Mouse (Mus musculus): ENCODE results near the gene Magi3.

Gene Magi3

DNA sequence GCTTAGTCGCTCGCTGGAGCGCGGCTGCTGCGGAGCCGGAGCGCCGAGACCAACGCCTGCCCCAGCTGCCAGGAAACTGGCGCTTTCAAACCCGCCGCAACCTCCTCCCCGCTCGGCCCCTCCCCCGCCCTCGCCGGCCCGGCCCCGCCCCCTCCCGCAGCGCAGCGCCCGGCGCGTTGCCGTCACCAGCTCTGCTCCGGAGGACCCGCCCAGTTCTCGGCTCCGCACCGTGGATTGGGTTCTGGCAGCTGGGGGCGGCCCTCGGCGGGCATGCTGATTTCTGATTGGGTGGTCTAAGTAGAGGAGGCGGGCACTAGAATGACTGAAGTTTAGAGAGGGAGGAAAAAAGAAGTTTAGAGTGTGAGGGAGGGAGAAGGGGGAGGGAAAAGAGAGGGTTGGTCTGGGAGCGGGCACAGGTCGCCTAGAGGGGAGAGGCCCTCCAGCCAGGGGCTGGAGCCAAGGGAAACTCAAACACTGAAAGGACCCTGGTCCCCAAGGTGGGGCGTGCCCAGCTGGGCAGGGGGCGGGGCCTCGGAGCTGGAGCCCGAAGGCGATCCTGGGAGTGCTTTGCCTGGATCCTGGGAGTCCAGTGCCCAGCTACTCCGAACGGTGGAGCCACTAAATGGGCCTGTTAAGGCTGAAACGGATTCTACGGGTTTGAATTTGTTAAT is at the start of gene Magi3:
TSS of gene Magi3 (minus strand) at position 80 of the 671 bp plus-strand sequence.
- DNase-seq (ENCODE audit: low spot score) = peak; percentile 98

DNA sequence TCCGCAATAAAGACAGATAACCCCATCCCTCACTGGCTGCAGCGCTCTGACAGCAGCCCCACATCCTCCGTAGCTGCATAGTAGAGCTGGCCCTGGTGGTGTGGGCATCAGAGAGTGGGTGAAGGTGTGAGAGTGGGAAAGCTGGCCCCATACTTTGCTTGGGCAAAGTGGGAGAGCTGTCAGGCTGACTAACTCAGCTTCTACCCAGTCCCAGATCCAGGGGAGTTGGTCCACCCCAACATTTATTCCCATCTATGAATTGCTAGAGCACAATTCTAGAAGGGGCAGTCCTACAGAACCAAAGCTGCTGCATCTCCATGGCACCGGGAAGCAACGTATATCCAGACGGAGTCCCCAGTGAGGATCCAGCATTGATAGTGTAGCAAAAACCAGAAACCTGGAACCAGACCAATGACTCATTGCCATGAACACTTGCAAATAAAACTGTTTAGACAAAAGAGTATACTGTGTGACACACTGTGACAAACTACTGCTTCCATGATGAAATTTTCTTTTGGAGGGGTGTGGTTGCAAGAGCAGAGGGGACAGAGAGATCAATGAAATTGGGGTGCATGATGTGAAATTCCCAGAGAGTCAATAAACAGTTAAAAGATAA is 44.5 kb upstream of the Magi3 start:
- DNase-seq (ENCODE audit: low spot score) = no peak

DNA sequence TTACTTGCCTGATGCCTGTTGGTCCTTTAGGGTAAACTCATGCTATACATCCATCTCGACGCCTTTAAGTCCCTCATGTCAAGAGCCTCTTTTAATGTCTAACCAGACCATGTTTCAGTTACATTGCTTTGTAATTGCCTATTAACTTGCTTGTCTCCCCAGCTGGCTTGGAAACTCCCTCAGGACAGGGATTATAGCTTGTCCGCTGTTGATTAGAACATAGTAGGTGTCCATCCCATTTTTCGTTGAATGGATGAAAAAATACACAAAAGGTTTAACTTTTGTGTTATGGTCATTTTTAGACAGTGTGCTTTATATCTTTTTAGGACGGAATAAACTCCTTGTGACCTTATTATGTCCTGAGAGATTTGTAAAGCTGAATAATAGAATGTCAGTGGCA is 40.0 kb upstream of the Magi3 start:
- no peak for DNase-seq (ENCODE audit: low spot score)

DNA sequence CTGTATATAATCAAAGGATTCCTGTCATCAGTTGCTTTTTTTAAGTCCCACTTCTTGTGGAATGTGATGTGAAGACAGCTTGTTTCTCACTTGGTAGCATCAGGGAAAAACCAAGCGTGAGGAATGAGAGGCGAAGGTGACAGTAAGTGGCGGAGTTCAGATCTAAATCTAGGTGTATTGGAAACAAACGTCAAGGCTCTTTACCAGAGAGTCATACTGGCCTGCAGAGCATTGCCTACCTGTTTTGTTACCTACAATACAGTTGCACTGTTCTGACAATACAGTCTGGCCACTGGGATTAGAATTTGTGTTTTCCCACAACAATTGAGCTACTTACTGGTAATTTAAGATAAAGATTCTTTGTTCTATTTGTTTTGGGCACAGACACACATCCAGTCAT is 39.0 kb upstream of the Magi3 start:
- DNase-seq (ENCODE audit: low spot score) = no peak

DNA sequence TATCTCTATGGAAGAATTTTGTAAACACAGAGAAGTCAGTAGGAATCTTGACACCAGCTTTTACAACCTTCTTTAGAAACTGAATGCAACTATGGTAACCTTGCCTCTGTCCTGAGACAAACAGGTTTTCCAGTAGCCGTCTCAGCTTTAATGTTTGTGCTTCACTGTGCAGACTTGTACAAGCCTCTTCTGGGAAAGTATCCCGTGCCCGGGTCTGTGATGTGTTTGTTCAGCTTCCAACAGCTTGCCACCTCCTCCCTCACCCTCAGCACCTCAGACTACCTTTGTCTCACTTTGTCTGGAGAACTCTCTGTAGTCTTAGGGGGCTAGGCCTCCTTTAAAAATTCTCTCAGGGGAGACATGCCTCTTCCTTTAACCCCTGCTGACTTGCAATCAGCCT is 36.9 kb upstream of the Magi3 start:
- DNase-seq (ENCODE audit: low spot score) = no peak

DNA sequence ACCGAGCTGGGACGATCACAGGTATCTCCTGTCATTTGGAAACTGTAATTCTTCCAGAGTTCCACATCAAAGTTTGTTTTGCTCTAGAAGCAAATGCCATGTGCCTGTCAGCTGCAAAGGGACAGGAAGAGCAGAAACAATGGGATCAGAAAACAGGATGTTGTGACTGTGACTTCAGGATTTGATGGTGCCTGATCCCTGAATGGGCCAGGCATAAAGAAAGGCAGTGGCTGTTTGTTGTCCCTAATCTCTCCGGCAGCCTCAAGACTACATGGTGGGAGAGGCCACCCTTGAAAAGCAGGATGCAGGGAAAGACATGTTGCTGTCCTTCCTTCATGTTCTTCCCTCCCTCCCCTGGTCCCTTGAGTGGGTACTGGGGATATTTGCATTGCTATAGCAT is 33.6 kb upstream of the Magi3 start:
- DNase-seq (ENCODE audit: low spot score) = peak; percentile 5

DNA sequence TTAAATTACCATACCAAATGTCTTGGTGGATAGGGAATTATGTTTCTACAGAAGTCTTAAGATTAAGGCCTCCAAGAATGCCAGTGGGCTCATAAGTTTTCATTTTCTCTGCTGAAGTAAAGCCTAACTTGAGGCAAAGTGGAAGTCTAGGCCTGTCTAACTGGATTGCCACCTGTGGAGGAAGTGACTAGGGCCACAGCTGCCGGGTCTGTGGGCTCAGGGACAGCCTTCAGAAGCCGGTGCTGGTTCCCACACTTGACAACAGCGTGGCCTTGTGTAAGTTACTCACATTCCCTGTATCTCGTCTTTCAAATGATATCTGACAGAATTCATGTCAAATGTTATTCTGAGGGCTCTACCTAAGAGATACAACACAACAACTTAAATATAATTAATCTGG is 27.7 kb upstream of the Magi3 start:
- no peak for DNase-seq (ENCODE audit: low spot score)

DNA sequence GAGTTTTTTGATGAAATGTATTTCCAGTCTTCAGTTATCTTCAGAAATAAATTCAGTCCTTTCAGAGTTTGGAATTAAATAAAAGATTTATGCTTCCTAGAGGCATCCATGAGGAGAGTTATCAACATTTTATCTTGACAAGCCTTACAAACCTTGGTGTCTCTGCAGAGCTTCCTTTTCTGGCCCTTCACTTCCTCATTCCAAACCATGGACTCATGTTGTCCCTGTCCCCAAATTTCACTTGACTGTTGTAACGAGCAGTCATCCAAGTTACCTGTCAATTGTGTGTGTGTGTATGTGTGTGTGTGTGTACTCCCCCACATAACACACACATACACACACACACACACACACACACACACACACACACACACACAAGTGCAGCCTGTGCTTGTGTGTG is 26.9 kb upstream of the Magi3 start:
- DNase-seq (ENCODE audit: low spot score) = no peak

DNA sequence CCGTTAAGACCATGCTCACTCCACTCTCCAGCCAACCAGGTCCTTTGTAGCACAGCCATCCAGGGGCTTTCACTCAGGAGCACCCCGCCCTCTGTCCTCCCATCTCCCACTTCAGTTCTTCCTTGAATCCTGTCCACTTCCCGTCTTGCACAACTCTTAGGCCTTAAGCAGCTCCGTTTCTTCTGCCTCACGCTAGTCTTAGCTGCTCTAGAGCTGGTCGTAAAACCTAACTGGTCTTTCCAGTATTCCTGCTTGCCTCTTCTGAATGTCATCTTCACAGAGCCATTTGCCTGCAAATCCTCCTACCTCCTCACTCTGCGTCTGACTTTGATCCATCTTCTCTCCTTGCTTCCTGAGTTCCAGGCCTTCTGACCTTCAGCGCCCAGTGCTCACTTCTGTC is 24.2 kb upstream of the Magi3 start:
- DNase-seq (ENCODE audit: low spot score) = no peak

DNA sequence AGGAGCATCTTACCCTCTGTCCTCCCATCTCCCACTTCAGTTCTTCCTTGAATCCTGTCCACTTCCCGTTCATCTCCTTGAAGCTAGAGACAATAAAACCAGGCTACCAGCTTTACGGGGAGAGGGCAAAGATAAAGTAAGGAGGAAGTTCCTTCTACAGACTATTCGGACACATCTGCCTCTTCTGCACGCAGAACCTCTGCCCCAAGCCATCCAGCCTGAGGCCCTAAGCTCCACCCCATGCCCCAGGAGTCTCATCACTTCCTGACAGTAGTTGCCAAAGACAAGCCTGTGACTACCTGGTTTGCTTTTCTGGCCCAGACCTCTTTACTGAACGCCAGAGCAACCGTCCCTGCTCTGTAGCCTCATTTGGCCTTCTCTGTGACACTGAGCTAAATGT is 23.8 kb upstream of the Magi3 start:
- DNase-seq (ENCODE audit: low spot score) = no peak

DNA sequence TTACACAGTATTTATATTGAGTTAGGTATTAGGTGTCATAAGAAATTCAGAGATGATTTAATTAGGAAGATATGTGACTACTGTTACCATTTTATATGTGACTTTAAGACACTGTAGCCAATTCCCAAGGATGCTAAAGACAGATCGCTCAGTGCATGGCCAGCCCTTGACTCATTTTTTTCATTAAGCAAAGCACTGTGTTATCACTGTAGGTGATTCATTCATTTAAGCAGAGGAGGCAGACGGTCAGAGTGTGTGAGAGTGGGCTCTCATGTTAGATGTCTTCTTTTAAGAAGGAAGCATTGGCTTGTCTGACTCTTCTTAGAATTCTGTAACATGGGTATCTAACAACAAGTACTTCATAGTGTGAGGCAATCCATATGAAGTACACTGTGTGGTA is 19.6 kb upstream of the Magi3 start:
- DNase-seq (ENCODE audit: low spot score) = no peak

DNA sequence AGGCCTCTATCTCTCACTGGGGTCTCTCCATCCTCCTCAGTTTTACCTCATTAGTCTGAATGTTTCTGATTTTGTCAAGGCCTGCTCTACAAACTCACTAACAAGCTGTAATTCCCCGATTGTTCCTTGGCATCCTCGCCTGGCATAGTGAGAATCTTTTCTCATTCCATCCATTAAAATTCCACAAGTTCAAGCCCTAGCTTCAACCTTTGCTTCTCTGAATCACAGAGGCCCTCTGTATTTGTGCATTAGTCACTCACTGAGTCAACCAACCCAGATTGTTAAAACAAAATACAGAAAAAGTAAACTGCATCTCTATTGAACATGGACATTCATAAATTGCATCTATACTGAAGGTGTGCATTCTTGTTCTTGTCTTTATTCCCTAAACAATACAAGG is 19.2 kb upstream of the Magi3 start:
- no peak for DNase-seq (ENCODE audit: low spot score)

DNA sequence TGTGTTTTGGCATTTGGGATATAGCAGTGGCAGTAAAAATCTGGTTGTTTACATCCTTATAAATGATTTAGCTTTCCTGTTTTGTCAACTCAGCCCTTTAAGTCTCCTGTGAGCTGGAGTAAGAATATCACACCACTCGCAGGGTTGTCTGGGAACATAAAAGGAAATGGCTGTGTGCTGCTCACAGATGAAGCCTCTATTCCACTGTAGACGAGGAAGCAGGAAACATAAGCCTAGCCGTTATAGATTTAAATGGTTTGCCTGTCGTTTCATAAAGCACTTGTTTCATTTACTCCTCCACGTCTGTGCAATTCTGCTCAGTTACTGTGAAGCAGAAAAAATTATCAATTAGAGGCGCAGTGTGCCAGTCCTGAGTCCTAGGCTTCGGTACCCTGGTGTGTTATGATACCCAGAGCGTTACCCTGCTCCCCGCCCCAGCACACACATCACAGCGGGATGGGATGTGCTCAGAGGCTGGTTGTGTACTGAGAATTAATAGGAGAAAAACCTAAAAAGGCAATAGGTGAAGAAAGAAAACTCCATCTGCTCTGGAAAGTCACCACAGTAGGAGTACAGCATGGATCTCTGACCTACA is 17.8 kb upstream of the Magi3 start:
- DNase-seq (ENCODE audit: low spot score) = no peak

DNA sequence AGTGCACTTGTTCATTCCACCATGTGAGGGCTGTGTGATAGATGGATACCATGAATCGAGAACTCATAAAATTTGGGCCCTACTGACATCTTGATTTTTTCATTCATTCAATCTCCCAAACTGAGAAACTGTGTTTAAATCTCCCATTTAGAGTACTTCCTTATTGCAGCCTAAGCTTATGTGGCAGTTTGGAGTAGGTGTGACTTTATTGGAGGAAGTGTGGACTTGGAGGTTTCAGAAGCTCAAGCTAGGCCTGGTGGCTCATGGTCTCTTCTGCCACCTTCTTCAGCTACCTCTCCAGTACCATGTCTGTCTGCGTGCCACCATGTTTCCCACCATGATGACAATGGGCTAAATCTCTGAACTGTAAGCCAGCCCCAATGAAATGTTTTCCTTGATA is 15.9 kb upstream of the Magi3 start:
- DNase-seq (ENCODE audit: low spot score) = no peak

DNA sequence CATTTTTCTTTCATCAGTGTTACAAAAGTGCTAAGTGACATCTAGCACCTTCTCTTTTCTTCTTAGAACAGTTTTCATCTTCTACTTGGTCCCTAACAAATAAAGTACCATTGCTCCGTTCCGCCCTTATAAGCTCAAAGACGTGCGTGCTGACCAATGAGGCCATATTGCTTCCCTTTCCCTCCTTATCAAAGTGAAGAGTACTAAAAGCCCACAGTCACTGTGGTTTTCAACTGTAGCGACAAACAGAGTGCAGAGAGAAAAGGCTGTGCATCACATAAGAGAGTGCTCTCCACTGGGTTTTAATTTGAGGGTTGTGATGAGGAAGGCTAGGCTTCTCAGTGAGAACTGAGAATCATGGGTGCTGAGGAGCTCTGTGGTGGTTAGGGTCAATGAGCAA is 14.9 kb upstream of the Magi3 start:
- no peak for DNase-seq (ENCODE audit: low spot score)

DNA sequence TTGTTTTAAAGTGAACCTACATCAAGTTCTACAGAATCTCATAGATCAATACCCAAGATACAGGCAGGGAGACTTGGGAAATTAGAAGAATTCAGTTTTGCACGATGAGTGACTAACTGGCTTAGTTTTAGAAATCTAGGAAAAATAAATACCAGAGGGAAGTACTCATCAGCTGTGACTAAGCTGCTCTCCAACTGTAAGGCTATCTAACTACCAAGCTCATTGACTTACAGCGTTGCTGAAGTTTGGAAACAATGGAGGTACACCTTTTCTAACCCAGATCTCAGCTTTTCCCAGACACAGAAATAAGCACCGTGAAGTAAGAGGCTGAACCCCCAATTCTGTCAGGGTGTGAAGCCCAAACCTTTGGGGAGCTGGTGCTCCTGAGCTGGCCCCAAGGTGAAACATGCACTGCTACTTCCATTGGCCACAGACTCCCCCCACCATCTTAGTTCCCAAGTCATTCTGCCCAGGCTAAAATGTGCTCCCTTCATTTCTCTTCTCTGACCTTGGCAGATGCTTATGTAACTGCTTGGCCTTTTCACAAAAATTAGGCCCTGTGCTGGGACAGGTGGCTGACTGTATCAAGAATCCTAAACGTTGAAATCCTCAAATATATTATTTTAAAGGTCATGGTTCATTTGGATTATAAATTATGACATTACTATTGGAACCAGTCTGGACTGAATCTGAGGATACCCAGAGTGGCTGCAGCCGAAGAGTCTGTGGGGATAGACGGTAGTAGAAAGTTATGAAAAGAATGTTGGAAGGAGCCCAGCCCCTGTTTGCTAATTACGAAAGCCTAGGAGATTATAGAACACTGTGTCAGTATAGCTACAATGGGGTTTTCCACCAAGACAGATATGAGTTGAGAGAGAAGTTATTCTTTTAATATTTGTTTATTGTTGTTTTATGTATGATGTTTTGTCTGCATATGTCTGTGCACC is 13.5 kb upstream of the Magi3 start:
- DNase-seq (ENCODE audit: low spot score) = peak; percentile 63

DNA sequence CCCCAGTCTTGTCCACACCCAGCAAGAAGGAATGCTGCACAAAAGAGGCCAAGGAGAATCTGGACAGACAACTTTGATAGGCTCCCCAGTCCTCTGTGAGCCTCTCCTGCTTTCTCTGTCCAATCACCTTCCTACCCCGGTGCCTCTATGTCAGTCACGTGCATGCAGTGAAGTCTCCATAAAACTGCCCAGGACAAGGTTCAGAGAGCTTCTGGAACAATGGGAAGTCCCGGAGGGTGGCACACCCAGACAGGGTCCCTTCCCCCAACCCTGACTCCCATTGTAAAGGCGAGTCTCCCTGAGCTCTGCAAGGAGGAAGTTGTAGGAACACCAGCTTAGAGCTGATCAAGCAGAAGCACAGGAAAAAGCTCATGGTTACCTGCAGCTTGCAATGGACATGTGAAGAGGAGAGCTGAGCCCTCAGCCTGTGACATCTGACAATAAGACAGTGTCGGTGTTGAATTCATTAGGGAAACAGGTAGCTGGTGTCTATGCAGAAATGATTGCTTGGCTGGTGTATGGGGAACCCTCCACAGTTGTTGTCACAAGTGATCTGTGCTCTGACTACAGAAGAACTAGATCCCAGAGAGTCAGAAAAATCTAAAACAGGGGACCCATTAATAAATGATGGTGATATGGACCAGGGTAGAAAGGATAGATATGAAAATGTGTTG is 7.4 kb upstream of the Magi3 start:
- DNase-seq (ENCODE audit: low spot score) = peak; percentile 50

DNA sequence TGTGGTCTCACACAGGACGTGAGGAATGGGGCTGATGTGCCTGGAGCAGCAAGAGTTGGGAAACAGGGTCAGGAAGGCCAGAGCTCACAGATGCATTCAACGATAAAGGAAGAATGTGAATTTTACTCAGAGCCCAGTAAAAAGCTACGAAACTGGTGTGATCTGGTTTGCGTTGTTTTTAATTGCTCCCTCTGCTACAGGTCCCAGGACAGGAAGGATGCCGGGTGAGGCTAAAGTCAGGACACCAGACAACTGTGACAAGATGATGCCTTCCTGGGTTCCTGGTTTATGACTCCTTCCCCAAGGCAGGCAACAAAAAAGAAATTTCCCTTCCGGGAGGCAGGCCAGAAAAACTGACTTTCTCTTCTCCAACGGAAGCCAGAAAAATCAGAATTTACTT is 6.6 kb upstream of the Magi3 start:
- DNase-seq (ENCODE audit: low spot score) = no peak

DNA sequence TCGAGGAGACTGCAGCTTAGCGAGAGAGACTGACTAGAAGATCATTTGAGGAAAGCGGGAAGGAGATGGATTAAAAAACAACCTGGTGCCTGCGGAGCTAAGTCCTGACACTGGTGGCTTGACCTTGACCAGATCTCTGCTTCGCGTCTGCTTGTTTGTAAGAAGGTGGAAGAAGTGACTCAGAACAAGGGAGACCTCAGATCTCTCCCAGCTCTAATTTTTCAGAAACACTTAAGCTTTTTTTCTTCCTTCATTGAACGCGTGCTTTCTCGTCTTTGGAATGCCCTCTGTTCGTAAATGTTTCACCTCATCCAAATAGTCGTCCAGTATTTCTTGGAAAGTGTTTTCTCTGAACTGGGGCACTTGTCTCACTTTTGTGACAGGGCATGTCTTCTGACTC is 982 bp upstream of the Magi3 start:
- DNase-seq (ENCODE audit: low spot score) = no peak

DNA sequence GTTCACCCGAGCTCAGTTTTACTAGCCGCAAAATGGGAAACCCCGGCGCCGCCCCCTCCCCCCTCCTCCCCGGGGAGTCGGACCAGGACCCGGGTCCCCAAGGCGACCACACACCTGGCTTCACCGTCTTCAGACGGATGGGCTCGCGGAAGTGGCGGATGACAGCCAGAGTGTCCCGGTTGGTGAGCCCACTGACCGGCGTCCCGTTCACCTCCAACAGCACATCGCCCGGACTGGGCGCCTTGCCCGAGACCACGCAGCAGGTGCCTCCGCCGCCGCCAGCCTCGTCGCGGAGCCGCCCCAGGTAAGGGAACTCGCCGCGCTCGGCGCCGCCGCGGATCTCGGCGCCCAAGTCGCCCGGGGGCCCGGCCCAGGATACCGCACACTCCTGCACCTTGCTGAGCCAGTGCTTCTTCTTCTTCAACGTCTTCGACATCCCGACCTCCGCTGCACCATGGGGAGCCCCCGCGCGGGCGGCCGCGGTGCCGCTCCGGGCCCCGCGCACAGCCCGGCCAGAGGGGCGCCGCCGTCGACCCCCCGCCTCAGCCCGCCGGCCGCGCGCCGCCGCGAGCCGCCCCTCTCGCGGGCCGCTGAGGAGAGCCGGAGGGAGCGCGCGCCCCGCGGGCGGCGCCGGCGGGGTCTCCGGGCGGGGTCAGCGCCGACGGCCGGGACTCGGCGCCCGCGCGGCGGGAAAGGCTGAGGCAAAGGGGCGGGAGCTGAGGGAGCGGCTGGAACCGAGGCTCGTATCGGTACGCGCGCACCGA is 461 bp downstream of the Magi3 start:
- DNase-seq (ENCODE audit: low spot score) = peak; percentile 26

DNA sequence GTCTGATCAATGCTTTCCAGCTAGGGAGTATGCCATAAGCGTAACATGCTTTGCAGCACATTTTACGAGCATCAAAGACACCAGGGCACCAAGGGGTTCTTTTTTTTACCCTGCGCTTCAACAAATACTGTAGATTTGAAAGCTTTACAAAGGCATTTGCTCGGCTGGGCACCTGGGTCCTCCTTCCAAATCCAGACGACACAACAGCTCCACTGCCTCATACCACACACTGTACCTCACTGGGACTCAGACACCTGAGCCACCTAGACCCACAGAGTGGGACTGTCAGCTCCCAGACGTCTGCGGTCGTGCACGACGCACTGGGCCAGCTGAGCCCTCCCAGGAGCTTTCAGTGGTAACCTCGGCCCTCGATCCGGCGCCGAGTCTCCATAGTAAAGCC is 1.2 kb downstream of the Magi3 start:
- no peak for DNase-seq (ENCODE audit: low spot score)
